Mouse (Mus musculus) thymus, postnatal 14 days (tissue): ENCODE results near the gene Cfap45.

Experiments
- DNase-seq: peaks from one replicate; pipeline ENCODE4 v3.0.0; 2021

The Cfap45 gene

DNA sequence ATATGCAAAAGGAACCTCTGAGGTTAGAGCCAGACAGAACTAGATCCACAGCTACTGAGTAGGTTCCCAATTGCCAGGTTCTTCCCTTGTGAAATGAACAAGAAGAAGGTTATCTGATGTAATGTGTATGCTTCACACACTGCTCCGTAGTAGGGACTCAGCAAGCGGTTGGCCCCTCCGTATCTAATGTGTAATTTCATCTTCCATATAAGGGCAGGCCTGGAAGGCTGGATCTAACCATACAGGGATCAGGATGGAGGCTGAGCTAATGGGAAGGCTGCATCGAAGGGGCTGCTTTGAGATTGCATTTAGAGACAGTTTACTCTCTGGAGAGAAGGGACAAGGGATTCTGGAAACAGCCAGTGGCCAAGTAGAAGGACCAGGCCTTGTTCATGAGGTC lies 47.2 kb downstream of the Cfap45 start:
- no peak for DNase-seq

DNA sequence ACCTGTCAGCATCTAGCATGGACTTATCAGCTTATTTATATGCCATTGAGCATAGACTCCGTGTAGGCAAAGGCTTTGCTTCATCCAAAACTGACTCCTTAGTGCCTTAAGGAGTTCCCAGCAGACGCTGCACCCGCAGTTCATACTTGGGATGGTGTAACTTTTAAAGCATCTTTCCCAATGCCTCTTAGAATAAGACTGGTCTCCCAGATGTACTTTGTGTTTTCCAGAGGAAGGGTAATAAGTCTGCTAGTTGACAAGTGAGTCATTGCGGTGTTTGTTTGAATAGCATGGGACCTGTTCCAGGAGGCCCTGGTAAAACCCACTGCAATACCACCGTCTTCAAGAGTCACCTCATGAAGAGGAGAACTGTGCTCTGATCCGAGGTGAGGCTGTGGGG lies 59.5 kb downstream of the Cfap45 start:
- DNase-seq: no peak

DNA sequence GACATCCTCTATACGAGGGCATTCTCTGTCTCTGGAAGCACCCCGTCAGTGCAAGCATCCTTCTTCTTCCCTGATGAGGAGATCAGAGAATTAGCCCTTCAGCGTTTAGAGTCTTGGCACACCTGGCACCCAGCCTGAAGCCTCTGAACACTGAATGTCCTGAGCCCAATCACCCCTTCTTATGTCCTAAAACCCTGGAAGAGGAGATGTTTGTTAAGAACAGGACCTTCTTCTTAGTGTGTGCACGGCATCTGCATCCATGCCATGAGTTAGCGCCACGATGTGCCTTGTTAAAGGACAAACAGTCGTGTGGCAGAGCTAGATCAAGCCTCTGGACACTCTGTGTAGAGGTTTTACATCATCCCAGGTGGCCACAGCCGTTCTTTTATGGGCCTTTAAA lies 61.8 kb downstream of the Cfap45 start:
- no peak for DNase-seq

DNA sequence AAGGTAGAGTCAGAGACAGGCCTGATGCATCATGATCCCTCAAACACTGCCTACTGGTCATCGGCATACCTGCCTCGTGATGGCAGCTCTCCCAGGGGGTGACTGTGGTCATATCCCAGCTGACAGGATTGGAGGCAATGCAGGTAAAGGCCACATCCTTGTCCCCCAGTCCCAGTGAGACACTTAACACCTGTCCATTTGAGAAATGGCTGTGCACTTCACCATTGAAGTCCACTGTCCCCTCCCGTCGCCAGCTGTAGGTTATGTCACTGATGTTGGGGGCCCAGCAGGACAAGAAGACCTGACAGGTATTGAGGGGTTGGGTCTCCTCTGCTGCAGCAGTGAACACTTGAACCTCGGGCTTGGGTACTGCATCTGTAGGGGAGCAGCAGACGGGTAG lies 63.7 kb downstream of the Cfap45 start:
- no peak for DNase-seq

DNA sequence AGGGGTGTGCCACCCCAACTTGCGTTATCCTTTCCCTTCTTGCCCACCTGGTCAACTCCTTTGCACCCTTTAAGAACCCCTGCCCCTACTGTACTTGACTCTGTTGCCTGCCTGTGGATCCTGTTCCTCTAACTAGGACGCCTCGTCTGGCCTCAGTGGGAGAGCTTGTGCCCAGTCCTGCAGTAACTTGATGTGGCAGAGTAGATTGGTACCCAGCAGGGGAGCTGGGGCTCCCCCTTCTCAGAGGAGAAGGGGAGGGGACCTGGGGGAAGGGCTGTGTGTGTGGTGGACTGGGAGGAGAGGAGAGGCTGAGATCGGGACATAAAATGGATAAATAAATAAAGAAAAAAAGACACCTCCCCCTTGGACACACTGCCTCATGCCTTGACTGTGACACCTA lies 64.4 kb downstream of the Cfap45 start:
- DNase-seq: no peak

DNA sequence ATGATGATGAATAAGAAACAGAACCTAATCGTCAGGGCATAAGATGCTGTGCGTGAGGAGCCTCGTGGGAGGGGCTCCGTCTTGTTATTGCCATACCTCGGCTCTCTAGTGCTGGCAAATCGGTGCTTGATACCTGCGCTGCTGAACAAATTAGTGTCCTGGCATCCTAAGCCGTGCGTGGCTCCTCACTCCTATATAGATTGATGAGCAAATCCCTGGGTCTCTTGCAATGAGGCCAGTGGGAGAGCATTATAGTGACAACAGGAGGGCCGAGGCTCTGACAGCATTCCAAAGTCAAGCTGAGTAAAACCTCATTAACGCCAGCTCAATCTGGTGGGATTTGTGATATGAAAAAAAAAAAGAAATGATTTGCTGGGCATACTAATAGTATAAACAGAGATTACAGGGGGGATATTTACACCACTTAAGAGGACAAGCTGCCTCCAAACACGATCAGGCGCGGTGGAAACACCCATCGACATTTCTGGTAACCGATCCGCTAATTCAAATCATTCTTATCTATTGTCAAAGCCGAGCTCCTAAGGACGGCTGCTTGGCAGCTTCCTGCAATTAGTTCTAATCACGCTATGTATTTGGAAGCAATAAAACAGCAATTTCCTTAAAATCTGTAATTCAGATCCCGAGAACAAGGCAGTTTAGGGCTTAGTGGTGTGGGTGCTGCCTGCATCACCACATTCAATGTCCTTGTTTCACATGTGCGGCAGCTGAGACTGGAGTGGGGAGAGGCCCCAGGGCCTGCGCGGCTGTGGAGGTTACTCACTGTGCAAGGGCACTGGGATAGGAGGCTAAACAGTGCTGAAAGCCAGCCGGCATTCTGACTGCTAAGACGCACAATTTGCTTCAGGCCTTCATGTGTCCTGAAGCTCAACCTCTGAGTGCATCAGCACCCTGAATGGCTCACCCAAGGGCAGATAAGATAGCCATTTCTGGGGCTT lies 65.3 kb downstream of the Cfap45 start:
- no peak for DNase-seq

DNA sequence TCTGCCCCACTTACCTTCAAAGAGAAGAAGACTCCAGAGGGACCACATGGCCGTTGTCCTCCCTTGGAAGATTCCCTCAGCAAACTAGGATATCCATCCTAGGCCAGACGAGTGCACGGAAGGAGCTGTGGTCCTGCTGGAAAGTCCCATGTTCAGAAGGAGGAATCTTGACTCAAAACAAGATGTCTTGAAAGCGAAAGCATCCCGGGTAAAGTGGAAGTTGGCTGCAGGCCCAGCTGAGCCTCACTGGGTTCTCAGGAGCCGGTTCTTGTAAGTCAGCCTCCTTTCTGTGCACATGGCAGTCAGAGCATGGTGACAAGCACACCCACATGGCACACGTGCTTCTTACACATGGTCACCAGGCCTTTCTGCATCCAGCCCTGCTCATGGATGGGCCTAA lies 69.8 kb downstream of the Cfap45 start, which contains the start of gene Slamf8:
Gene Slamf8, minus strand, starts transcription at position 184 of the 400 bp plus-strand sequence.
- no peak for DNase-seq

DNA sequence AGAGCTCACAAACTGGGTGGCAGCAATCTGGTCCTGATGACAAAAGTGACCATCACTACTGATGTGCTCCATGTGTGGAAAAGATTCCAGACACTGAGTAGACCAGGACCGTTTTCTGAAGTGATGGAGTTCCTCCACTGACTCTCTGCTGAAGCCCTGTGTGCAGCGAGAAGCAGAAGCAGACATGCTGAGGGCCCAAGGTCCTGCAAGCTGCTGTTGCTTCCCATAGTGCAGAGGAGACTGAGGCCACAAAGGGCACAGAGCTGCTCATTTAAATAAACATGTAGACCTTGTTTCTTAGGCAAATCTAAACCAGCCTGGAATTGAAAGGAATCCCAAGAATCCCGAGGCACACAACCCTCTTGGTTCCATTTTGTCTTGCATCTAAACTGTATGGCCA lies 72.7 kb downstream of the Cfap45 start:
- DNase-seq: no peak

DNA sequence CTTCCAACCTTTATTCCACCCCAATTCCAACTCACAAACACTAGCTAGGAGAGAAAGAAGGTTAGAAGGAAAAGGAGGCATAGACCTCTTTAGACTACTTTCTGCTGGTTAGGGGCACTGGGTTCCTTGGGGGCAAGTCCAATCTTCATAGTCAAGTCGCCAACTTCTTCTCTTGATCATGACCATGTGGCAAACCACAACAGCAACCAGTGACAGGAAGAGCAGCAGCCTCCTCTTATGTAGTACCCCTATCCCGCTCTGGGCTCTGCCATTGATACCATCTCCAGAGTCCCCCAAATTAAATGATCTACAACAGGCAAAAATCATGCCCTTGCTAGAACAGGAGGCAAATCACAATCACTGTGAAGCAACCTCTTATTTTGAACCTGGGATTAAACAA lies 73.4 kb downstream of the Cfap45 start:
- no peak for DNase-seq

DNA sequence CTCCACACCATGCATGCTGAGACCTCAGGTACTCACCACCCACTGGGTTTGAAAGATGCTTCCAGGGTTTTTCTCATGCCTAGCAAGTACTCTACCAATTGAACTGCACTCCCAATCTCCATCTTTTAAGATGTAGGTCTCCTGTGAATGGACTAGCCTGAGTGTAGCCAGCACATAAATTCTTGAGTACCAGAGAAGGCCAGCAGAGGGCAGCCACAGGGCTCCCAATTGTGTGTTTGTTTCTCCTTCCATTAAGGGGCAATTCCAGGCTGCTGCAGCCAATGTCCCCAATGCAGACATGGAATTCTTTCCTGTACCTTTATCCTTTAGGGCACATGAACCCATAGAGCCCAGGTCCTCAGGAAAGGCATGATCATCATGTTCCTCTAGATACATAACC lies 73.9 kb downstream of the Cfap45 start:
- DNase-seq: peak; percentile 23
